Mouse (Mus musculus) c-Kit-positive CD71-negative TER-119-negative erythroid progenitor cells, embryonic 14.5 days (primary cell): ENCODE measurements around the gene Taok1.

ENCODE experiments used
- DNase-seq: peaks from one replicate; pipeline ENCODE4 v3.0.0-alpha.2; 2013; ENCODE audit warnings: low read depth

The Taok1 gene

GRCm38 (mm10) chr11:77508068-77509021 lies 99.3 kb downstream of the Taok1 start:
- DNase-seq: no peak

DNA sequence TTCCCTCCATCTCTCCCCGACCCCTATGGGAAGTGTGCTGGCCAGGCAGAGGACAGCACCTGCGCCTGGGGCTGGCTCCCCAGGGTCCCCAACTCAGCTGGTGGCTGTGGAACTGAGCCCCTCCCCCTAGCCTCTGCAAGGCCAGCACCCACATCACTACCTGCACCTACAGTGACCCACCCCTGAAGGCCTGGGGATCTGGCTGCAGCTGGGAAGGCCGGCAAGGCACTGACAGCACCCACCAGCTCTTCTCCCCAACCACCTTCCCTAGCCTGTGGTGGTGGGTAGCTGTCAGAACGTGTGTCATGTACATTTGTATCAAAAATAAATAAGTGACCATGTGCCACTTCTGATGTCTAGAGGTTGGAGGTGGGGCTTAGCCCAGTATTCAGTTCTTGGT lies 100.2 kb downstream of the Taok1 start:
- DNase-seq: no peak

- no peak for DNase-seq
Observed at GRCm38 (mm10) chr11:77506941-77507340, 100.7 kb downstream of the Taok1 start.

DNA sequence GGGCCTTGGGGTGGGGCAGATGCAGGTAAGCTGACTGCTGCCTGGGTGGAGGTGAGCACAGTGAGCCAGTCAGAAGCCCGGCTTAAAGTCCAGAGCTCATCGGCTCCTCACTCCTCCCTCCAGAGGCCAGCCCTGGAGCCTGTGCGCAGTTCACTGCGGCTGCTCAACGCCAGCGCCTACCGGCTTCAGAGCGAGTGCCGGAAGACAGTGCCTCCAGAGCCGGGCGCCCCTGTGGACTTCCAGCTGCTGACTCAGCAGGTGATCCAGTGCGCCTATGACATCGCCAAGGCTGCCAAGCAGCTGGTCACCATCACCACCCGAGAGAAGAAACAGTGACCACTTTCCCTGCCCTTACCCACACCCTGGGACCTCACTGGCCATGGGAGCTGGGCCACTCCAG lies 101.3 kb downstream of the Taok1 start:
- no peak for DNase-seq

DNA sequence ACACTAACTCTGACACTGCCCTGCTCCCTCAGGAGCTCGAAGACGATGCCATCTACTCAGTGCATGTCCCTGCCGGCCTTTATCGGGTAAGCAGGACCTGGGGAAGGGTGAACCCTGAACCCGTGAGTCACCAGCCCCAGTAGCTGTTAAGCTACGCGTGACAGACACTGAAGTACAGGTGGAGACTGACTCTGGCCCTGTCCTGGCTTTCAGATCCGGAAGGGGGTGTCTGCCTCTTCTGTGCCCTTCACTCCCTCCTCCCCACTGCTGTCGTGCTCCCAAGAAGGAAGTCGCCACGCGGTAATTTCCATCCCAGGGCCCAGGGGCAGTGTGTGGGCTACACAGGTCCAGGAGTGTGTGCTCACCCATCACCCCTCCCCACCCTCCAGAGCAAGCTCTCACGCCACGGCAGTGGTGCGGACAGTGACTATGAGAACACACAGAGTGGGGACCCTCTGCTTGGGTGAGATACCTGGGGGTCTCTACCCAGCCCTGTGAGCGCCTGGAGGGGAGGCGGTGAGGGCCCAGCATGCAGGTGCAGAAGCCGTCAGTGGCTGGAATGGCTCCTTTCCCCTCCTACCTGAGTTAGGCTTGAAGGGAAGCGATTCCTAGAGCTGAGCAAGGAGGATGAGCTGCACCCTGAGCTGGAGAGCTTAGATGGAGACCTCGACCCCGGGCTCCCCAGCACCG lies 102.2 kb downstream of the Taok1 start:
- no peak for DNase-seq

DNA sequence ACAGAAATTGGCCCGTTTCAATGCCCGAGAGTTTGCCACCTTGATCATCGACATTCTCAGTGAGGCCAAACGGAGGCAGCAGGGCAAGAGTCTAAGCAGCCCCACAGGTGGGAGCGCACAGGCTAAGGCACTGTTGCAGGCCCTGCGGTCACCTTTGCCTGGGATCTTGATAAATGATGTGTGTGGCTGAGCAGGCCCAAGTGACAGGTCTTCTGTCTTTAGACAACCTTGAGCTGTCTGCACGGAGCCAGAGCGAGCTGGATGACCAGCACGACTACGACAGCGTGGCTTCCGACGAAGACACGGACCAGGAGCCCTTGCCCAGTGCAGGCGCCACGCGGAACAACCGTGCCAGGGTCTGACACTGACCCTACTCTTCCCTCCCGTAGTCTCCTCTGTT lies 103.2 kb downstream of the Taok1 start:
- DNase-seq: no peak

GRCm38 (mm10) chr11:77503511-77503910 lies 104.1 kb downstream of the Taok1 start:
- no peak for DNase-seq

DNA sequence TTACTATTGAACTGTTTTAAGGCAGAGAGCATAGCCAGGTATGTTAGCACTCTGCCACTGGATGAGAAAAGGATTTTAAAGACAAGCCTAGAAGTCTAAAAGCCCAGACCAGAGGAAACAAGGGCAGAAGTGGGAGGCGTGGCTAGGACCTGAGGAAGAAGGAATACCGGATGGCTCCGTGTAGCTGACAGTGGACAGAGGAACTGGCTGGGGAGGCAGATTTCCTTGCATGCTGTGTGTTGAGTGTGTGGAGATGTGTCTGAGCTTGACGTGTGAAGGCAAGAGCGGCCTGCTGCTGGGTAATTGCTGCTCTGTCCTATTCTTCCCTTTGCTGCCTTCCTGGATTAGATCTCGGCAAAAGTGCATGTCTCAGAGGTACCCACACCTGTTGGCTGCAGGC lies 105.1 kb downstream of the Taok1 start:
- no peak for DNase-seq

DNA sequence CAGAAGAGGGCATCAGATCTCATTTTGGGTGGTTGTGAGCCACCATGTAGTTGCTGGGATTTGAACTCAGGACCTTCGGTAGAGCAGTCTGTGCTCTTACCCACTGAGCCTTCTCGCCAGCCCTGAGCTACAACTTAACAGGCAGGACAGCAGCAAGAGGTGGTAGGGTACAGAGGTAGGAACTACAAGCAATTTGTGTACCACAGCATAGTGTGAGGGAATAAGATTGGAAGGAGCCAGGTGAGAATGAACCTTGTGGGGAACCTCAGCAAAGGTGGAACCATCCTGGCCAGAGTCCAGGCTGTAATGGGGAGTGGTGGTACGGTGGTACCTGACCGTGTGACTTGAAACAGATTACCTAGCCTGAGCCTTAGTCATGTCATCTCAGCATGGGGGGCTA lies 105.6 kb downstream of the Taok1 start:
- no peak for DNase-seq

DNA sequence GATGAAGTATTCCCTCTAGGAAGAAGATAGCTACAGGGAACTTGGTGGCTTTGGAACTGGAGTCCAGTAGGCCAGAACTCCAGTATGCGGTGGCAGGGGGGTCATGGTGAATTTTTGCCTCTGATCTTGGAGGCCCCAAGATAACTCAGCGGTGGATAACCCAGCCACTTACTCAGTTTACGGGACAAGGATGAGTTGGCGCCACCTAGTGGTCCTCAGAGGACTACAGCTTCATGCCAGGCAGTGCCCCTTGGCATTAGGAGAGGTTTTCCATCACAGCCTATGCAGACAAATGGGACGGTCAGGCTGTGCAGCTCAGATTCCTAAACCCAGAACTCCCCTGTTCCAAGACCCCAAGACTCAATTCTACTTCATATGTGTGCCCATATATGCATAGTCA lies 106.2 kb downstream of the Taok1 start:
- no peak for DNase-seq

DNA sequence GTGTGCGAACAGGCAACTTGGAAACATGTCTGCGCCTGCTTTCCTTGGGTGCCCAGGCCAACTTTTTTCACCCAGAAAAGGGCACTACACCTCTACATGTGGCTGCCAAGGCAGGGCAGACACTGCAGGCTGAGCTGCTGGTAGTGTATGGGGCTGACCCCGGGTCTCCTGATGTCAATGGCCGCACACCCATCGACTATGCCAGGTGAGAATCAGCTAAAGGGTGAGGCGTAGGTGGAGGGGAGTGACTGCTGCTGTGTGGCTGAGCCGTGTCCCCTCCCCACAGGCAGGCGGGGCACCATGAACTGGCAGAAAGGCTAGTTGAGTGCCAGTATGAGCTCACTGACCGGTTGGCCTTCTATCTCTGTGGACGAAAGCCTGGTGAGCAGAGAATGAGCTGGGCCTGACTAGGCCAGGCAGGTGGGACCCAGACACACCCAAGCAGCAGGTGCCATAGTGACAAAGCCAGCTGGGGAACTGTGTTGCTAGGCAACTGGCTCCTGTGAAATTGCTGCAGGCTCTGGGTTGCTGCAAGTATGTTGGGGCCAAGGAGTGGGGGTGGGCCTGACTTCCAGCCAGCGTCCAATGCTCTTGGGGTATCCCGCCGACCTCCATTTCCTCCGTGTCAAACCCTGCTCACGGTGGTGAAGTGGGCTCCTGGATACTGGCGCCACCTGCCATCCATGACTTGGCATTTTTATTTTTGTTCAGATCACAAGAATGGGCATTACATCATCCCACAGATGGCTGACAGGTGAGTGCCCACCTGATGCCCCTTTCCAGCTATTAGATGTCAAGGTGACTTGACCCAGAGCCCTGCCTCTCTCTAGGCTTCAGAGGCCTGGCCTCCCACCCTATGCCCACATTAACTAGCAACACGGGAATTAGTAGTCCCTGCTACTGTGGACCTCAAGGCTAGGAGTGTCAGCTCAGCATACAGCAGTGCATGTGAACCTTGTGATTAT lies 107.0 kb downstream of the Taok1 start:
- no peak for DNase-seq

DNA sequence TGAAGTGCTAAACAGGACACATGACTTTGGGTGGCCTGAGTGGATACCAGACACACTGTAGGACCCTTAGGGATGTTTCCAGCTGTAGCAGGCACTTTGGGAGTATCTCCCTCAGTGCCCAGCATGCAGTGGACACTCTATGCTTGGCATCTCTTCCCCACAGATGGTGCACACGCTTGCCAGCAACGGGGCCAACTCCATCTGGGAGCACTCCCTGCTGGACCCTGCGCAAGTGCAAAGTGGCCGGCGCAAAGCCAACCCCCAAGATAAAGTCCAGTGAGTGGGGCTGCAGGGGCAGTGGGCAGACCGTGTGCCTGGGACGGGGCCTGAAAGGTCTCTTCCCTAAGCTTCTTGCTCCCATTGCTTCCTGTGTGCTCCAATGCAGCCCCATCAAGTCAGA lies 108.3 kb downstream of the Taok1 start:
- no peak for DNase-seq

- DNase-seq: no peak
Observed at GRCm38 (mm10) chr11:77498261-77499139, 109.1 kb downstream of the Taok1 start.

DNA sequence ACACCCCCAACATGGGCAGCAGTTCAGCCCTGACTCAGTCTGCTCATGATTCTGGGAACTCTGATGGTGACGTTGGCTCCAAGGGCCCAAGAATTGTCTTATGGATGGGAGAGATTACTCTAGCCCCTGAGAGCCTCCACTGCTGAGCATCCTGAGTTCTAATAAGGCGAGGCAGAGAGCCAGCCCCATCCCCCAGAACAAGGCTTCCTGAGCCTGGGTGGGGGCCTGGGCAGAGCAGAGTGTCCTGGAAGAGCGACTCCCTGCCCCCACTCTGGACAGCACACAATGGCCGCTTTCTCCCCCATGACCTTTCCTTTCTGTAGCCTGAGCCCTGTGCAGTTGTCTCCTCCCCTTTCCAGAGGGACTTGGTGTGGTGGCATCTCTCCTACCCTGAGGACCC lies 109.8 kb downstream of the Taok1 start:
- no peak for DNase-seq

DNA sequence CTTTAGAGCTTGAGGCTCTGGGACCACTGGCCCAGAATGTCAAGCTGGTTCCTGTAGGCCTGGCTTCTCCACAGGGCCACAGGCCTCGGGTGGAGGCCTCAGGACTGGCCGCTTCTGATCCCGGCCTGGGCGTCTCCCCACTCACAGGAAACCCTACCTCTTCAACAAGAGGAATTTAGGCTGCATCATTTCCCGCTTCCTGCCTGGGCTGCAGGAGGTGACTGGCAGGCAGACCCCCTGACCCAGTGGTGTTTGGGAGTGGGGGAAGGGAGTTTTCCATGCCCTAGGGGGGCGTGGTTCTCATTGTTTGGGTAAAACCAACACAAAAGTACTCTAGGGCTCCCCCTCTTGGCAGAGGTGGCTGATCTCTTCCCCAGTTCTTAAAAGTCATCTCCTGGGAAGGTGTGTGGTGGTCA lies 110.3 kb downstream of the Taok1 start:
- no peak for DNase-seq

DNA sequence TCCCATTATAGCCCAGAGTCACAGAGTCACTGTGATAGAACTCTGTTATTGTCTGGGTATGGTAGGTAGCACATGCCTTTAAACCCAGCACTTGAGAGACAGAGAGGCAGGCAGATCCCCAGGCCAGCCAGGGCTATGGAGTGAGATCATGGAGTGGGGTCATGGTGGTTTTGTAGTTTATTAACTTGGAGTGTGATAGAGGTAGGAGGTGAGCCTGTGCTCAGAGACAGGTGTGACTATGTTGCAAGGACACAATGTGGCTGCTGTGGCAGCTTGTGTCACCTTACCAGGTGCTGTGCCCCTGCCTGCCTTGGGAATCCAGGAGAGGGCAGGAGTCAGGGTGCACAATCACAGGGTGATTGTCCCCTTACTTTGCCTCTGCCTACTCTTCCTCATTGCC lies 112.1 kb downstream of the Taok1 start:
- no peak for DNase-seq

DNA sequence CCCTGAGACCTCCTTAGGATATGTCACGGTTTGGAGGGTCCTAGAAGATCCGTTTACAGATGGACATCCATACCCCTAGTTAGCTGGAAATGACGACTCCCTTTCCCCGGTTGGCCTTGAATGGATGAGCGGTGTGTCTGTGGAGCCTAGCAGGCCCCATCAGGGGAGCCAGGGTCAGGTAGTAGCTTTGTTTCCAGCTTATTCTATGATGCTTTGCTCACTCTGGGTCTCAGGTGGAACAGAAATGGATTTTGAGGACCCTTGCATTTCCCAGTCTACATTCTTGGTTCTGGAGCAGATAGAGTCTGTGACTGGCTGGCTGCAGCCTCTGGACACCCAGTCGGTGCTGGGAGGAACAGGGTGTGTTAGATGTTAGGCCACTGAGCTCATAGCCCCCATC lies 112.8 kb downstream of the Taok1 start:
- DNase-seq: no peak

GRCm38 (mm10) chr11:77494344-77494676 lies 113.3 kb downstream of the Taok1 start:
- no peak for DNase-seq

DNA sequence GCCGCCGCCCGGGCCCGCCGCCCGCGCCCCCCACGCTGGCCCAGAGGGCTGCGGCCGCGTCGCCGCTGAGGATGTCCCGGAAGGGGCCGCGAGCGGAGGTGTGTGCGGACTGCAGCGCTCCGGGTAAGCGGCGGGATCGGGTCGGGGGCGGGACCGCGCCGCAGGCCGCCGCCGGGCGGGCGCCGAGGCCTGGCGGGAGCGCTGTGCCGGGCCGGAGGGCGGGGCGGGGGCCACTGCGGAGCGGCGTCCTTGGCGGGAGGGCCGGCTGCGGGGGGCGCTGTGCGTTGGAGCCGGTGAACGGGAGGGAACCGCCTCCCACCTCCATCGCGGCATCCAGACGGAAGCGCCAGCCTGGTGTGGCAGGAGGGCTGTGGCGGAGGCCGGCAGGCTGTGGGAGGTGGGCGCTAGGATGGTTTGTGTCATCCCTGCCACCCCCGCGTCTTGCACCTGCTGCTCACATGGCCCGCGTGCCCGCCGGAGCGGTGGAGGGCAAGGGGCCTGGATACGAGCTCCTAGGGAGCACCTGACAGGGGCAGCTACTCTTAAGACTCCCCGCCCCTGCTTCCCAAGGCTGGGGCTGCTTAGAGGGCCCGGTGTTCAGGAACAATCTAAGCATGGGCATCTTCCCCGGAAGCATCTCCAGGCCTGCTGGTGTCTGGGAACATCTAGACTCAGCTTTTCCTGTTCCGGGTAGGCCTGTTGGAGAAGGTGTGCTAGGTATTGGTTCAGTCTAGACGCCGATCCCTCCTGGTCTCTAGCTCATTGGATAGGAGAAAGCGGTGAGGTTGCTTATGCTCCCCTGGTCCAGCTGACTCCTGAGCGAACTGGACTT lies 113.9 kb downstream of the Taok1 start, which contains the start of gene Git1:
TSS of gene Git1 (plus strand) at position 51 of the 832 bp plus-strand sequence.
- no peak for DNase-seq

- DNase-seq: no peak
Observed at GRCm38 (mm10) chr11:77492911-77493332, 114.7 kb downstream of the Taok1 start.
